Mouse (Mus musculus) MEL (cell line): ENCODE results near the gene Ndufaf2. TPM values are rescaled to one million over a fixed set of nuclear protein-coding genes. Genes with fewer than 3 reads are reported as not detected.

Source experiments
- DNase-seq: peaks from one replicate; pipeline ENCODE4 v3.0.0; 2011; ENCODE audit warnings: low read depth, low spot score
- H3K27ac ChIP-seq: 2 replicates; pipeline ENCODE4 v1.5.1; 2012; ENCODE audit warnings: low read depth, mild to moderate bottlenecking, control low read depth, low read length, moderate library complexity; ENCODE audit not compliant: control insufficient read depth
- H3K27me3 ChIP-seq, 2 experiments: fragments of 150-350 bp in 1 of 2; sonication (generic) in 1 of 2; 2 replicates each; pipeline ENCODE4 v1.6.1; 2012; ENCODE audit warnings: low read length in 2 of 2, mild to moderate bottlenecking in 2 of 2, improper control_type of control experiment in 1 of 2, moderate library complexity in 1 of 2; ENCODE audit not compliant: insufficient read depth in 2 of 2, control insufficient read depth in 1 of 2
- H3K36me3 ChIP-seq, 2 experiments: 2 replicates each; pipeline ENCODE4 v1.6.1; 2012 to 2014; ENCODE audit warnings: low read length in 2 of 2, improper control_type of control experiment in 1 of 2, inconsistent platforms in 1 of 2, mild to moderate bottlenecking in 1 of 2; ENCODE audit not compliant: insufficient read depth in 2 of 2, control insufficient read depth in 1 of 2
- H3K4me1 ChIP-seq, 2 experiments: fragments of 150-350 bp in 1 of 2; sonication (generic) in 1 of 2; 2 replicates each; pipeline ENCODE4 v1.6.1; 2012; ENCODE audit warnings: low read length in 2 of 2, improper control_type of control experiment in 1 of 2, mild to moderate bottlenecking in 1 of 2; ENCODE audit not compliant: insufficient read depth in 2 of 2, control insufficient read depth in 1 of 2
- H3K4me3 ChIP-seq, 2 experiments: fragments of 150-350 bp in 1 of 2; sonication (generic) in 1 of 2; 2 replicates each; pipeline ENCODE4 v1.5.1; 2012; ENCODE audit warnings: low read depth in 2 of 2, low read length in 2 of 2, mild to moderate bottlenecking in 2 of 2, moderate library complexity in 2 of 2, control low read depth in 1 of 2, improper control_type of control experiment in 1 of 2; ENCODE audit not compliant: control insufficient read depth in 1 of 2, insufficient read depth in 1 of 2
- H3K79me2 ChIP-seq: 2 replicates; pipeline ENCODE4 v1.6.1; 2012; ENCODE audit warnings: mild to moderate bottlenecking, low read length, moderate library complexity; ENCODE audit not compliant: control insufficient read depth, poor library complexity, insufficient read depth
- H3K9ac ChIP-seq: 2 replicates; pipeline ENCODE4 v1.6.1; 2012; ENCODE audit warnings: low read depth, mild to moderate bottlenecking, control low read depth, low read length, moderate library complexity; ENCODE audit not compliant: control insufficient read depth, poor library complexity, severe bottlenecking
- H3K9me3 ChIP-seq: fragments of 150-350 bp; sonication (generic); replicated peaks from 2 replicates; pipeline ENCODE4 v1.6.1; 2012; ENCODE audit warnings: mild to moderate bottlenecking, low read length, improper control_type of control experiment, moderate library complexity; ENCODE audit not compliant: insufficient read depth
- BHLHE40 ChIP-seq: IDR thresholded peaks from 2 replicates; pipeline ENCODE4 v1.6.1; 2012; ENCODE audit warnings: low read depth, mild to moderate bottlenecking, inconsistent platforms, low read length, improper control_type of control experiment, borderline replicate concordance
- CTCF ChIP-seq, 3 experiments: IDR thresholded peaks in 2 of 3; conservative IDR thresholded peaks in 1 of 3; 2 replicates each; pipeline ENCODE4 v1.5.1; 2011 to 2012; ENCODE audit warnings: low read length in 3 of 3, low read depth in 2 of 3, mild to moderate bottlenecking in 2 of 3, improper control_type of control experiment in 1 of 3, inconsistent platforms in 1 of 3, mixed read lengths in 1 of 3, moderate library complexity in 1 of 3; ENCODE audit not compliant: control insufficient read depth in 1 of 3, insufficient read depth in 1 of 3, poor library complexity in 1 of 3, severe bottlenecking in 1 of 3
- E2F4 ChIP-seq: IDR thresholded peaks from 2 replicates; pipeline ENCODE4 v1.6.1; 2011; ENCODE audit warnings: low read depth, low read length, improper control_type of control experiment, borderline replicate concordance
- ETS1 ChIP-seq: IDR thresholded peaks from 2 replicates; pipeline ENCODE4 v1.6.1; 2012; ENCODE audit warnings: low read depth, mild to moderate bottlenecking, inconsistent platforms, low read length, improper control_type of control experiment, moderate library complexity
- GABPA ChIP-seq: IDR thresholded peaks from 2 replicates; pipeline ENCODE4 v1.6.1; 2012; ENCODE audit warnings: low read depth, mild to moderate bottlenecking, inconsistent platforms, low read length, improper control_type of control experiment, moderate library complexity
- GATA1 ChIP-seq: IDR thresholded peaks from 2 replicates; pipeline ENCODE4 v1.6.1; 2011; ENCODE audit warnings: low read depth, low read length, improper control_type of control experiment
- MAZ ChIP-seq: IDR thresholded peaks from 2 replicates; pipeline ENCODE4 v1.6.1; 2012; ENCODE audit warnings: low read depth, mild to moderate bottlenecking, inconsistent platforms, low read length, improper control_type of control experiment
- MXI1 ChIP-seq: IDR thresholded peaks from 2 replicates; pipeline ENCODE4 v1.6.1; 2011; ENCODE audit warnings: mild to moderate bottlenecking, low read depth, low read length, improper control_type of control experiment
- MYC ChIP-seq: IDR thresholded peaks from 2 replicates; pipeline ENCODE4 v1.6.1; 2011; ENCODE audit warnings: low read depth, mild to moderate bottlenecking, low read length, improper control_type of control experiment, moderate library complexity
- NRF1 ChIP-seq: IDR thresholded peaks from 2 replicates; pipeline ENCODE4 v1.6.1; 2014; ENCODE audit warnings: low read depth, mild to moderate bottlenecking, inconsistent platforms, low read length, improper control_type of control experiment, moderate library complexity; ENCODE audit not compliant: poor library complexity, insufficient read depth, severe bottlenecking
- POLR2A ChIP-seq, 2 experiments: IDR thresholded peaks; 2 replicates each; pipeline ENCODE4 v1.6.1; 2011 to 2012; ENCODE audit warnings: low read length in 2 of 2, mild to moderate bottlenecking in 2 of 2, control low read depth in 1 of 2, improper control_type of control experiment in 1 of 2, low read depth in 1 of 2, moderate library complexity in 1 of 2; ENCODE audit not compliant: control insufficient read depth in 1 of 2, insufficient read depth in 1 of 2, poor library complexity in 1 of 2
- RCOR1 ChIP-seq: IDR thresholded peaks from 2 replicates; pipeline ENCODE4 v1.6.1; 2012; ENCODE audit warnings: low read depth, mild to moderate bottlenecking, inconsistent platforms, low read length, improper control_type of control experiment
- SIN3A ChIP-seq: IDR thresholded peaks from 2 replicates; pipeline ENCODE4 v1.6.1; 2012; ENCODE audit warnings: low read length, improper control_type of control experiment, inconsistent platforms
- SMC3 ChIP-seq: IDR thresholded peaks from 2 replicates; pipeline ENCODE4 v1.6.1; 2011; ENCODE audit warnings: low read depth, low read length, improper control_type of control experiment
- TAL1 ChIP-seq: IDR thresholded peaks from 2 replicates; pipeline ENCODE4 v1.6.1; 2012; ENCODE audit warnings: mild to moderate bottlenecking, inconsistent platforms, low read length, moderate library complexity, mixed read lengths
- TBP ChIP-seq: IDR thresholded peaks from 2 replicates; pipeline ENCODE4 v1.8.0; 2011; ENCODE audit warnings: low read depth, low read length, improper control_type of control experiment
- TCF12 ChIP-seq: IDR thresholded peaks from 2 replicates; pipeline ENCODE4 v1.6.1; 2014; ENCODE audit warnings: low read depth, mild to moderate bottlenecking, inconsistent platforms, low read length, improper control_type of control experiment, moderate library complexity
- UBTF ChIP-seq: IDR thresholded peaks from 2 replicates; pipeline ENCODE4 v1.6.1; 2012; ENCODE audit warnings: low read depth, mild to moderate bottlenecking, inconsistent platforms, low read length, improper control_type of control experiment, moderate library complexity, borderline replicate concordance; ENCODE audit not compliant: insufficient read depth
- ZC3H11A ChIP-seq: IDR thresholded peaks from 2 replicates; pipeline ENCODE4 v1.6.1; 2012; ENCODE audit warnings: low read depth, mild to moderate bottlenecking, inconsistent platforms, low read length, improper control_type of control experiment
- ZNF384 ChIP-seq: IDR thresholded peaks from 2 replicates; pipeline ENCODE4 v1.6.1; 2012; ENCODE audit warnings: low read depth, mild to moderate bottlenecking, inconsistent platforms, low read length, improper control_type of control experiment
- polyA plus RNA-seq, 2 experiments: library from polyadenylated mRNA; stranded (reverse) in 1 of 2; unstranded in 1 of 2; fragments of >175 nt in 1 of 2; fragments of >200 nt in 1 of 2; gene quantifications; 2 replicates each; pipeline versions ENCODE4 v1.2.1 to v1.2.4; 2012; ENCODE audit warnings: low replicate concordance in 2 of 2, low read depth in 1 of 2; ENCODE audit not compliant: insufficient read length in 2 of 2, insufficient read depth in 1 of 2, missing spikeins in 1 of 2
- total RNA-seq: library from RNA; depleted of rRNA; stranded (reverse); fragments of 300-350 nt; gene quantifications from 2 replicates; pipeline ENCODE4 v1.2.3, GENCODE M21; 2012

Gene Ndufaf2
- total and polyA plus RNA-seq, 3 experiments, result 50.9 to 76.0 TPM; not detected in 1

DNA sequence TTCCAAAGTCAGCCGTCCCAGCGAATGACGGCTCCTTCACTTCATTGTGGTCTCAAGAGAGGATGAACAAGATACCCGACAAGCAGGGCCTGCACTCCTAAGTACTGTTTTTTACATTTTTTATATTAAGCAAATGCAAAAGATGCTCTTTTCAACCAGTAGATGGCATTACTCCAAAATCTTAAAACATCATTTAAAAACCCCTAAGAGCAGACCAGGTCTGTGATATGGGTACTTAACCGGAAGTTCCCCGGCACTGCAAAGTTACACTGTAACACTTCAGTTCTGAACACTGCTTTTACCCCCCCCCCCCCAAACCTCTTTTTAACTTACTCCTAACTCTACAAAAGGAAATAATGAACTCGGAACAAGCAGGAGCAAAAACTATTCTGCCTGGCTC is 29.4 kb downstream of the Ndufaf2 start:
- Histone ChIP-seq H3K27ac (no peak overlapping the region), H3K4me3 (no peak overlapping the region), H3K9ac (no peak overlapping the region), H3K9me3 (no peaks in the 10 kb centered on the region), H3K36me3 (no peaks in the 10 kb centered on the region), H3K79me2 (no peaks in the 10 kb centered on the region; the same call in 1 of the 2 replicates), H3K4me1 (no peaks in the 10 kb centered on the region), H3K27me3 (no peaks in the 10 kb centered on the region)
- peak in 2 of 3 experiments; percentile 20 to 47; a peak in 3 of 6 replicates for TF ChIP-seq CTCF (IDR thresholded peaks at IDR 0.05 in 2 of 3, conservative IDR thresholded peaks at IDR 0.05 in 1 of 3; ENCODE audit: control insufficient read depth in 1 of 3, insufficient read depth in 1 of 3, low read depth in 2 of 3, low read length in 3 of 3, poor library complexity in 1 of 3, severe bottlenecking in 1 of 3)
- TF ChIP-seq MYC, result no peak
- no peak for TF ChIP-seq GABPA
- no peak for TF ChIP-seq RCOR1
- TF ChIP-seq TCF12, result no peak
- no peak for TF ChIP-seq NRF1
- no peak for TF ChIP-seq UBTF
- TF ChIP-seq SMC3, result peak; percentile 33
- DNase-seq, result peak; percentile 52

- H3K9ac ChIP-seq, result no peak overlapping the region
- H3K9me3 ChIP-seq, result no peaks in the 10 kb centered on the region
- H3K4me3 ChIP-seq, result no peak overlapping the region
- no peak overlapping the region for H3K27ac ChIP-seq
- TF ChIP-seq SMC3 (no peak), TAL1 (no peak), TBP (no peak), BHLHE40 (no peak), ZNF384 (no peak), ZC3H11A (no peak), GATA1 (no peak), POLR2A (IDR thresholded peaks at IDR 0.05; ENCODE audit: control insufficient read depth in 1 of 2, insufficient read depth in 1 of 2, low read depth in 1 of 2, low read length in 2 of 2, poor library complexity in 1 of 2) (no peak), TCF12 (no peak), NRF1 (no peak), ETS1 (no peak), MAZ (no peak), SIN3A (no peak), E2F4 (no peak), MXI1 (no peak)
- no peak for DNase-seq
- H3K36me3 ChIP-seq, result no peaks in the 10 kb centered on the region
- H3K79me2 ChIP-seq, result no peaks in the 10 kb centered on the region; the same call in 1 of the 2 replicates
- no peaks in the 10 kb centered on the region for H3K27me3 ChIP-seq
- no peaks in the 10 kb centered on the region for H3K4me1 ChIP-seq
Observed at GRCm38 (mm10) chr13:108127883-108128282, 30.5 kb downstream of the Ndufaf2 start.
